ENCODE assay signal across 18 mouse cellular contexts in genomic region chr5:116339501-116339900, GRCm38 (mm10). TPM values are rescaled to one million over a fixed set of nuclear protein-coding genes. Genes with fewer than 3 reads are reported as not detected.
"Had no signal": no experiment of that assay in that cellular context is flagged by ENCODE, and none has a peak within 500 bp of the region (broad histone marks: within the 10 kb centered on the region; RNA-seq: fewer than 3 reads in every experiment).

No protein-coding gene starts in this region.

- ATAC-seq: liver, embryonic 12.5 days; midbrain, embryonic 16.5 days had no signal

- H3K4me2 ChIP-seq: liver, embryonic 12.5 days; lung, embryonic 14.5 days; midbrain, embryonic 12.5 days; neural tube, embryonic 12.5 days; stomach, embryonic 15.5 days had no signal

- H3K27me3 ChIP-seq: liver, embryonic 12.5 days; neural tube, embryonic 12.5 days; stomach, embryonic 15.5 days had no signal

- H3K9me3 ChIP-seq: liver, embryonic 12.5 days; midbrain, embryonic 12.5 days; neural tube, embryonic 12.5 days; stomach, embryonic 15.5 days had no signal

- DNase-seq: lung, adult 18-20 months; lung, embryonic 14.5 days; lung, postnatal 10 days; lung, postnatal 4 days; right cerebral cortex, postnatal 14 days; thymus, adult 2 months; thymus, postnatal 25 days; thymus, postnatal 4 days had no signal

- H3K4me3 ChIP-seq: liver, embryonic 12.5 days; midbrain, embryonic 12.5 days; myocyte; neural tube, embryonic 12.5 days; stomach, embryonic 15.5 days had no signal

- H3K36me3 ChIP-seq: liver, embryonic 12.5 days; midbrain, embryonic 12.5 days; neural tube, embryonic 12.5 days; stomach, embryonic 15.5 days had no signal

- H3K27ac ChIP-seq: liver, embryonic 12.5 days; liver, embryonic 14.5 days; midbrain, embryonic 12.5 days; neural tube, embryonic 12.5 days; stomach, embryonic 15.5 days; stomach, postnatal 0 days had no signal

- H3K4me1 ChIP-seq: liver, embryonic 12.5 days; stomach, embryonic 15.5 days had no signal

- H3K9ac ChIP-seq: liver, embryonic 12.5 days; liver, embryonic 14.5 days; lung, embryonic 14.5 days; midbrain, embryonic 12.5 days; neural tube, embryonic 12.5 days; stomach, embryonic 15.5 days had no signal

RNA-seq across cellular contexts. Expression of gene Ccdc60, which starts 50.7 kb away (rescaled TPM):
- polyA plus RNA-seq: liver, embryonic 16.5 days; spleen, adult 2 months had no signal
